In genomic region chr19:21271741-21272654, GRCm38 (mm10) we compare ENCODE assay signal across 8 mouse cellular contexts. TPM values are rescaled to one million over a fixed set of nuclear protein-coding genes. Genes with fewer than 3 reads are reported as not detected.
A peak's percentile ranks its signal among the peaks of the same experiment; 100 is the strongest.
DNase-seq lines count a peak whose midpoint lies in the region; ATAC-seq and TF ChIP-seq lines count a peak whose summit lies in the region.

Zfand5 (plus strand) TSS chr19:21272278.

- under 1% methylated on average over 114 of the region's 118 CpGs for WGBS in embryonic facial prominence, embryonic 13.5 days
- under 1% methylated on average over 118 of the region's 118 CpGs for WGBS in heart, adult 2 months
- WGBS in limb, embryonic 13.5 days = under 1% methylated on average over 82 of the region's 118 CpGs
- WGBS in midbrain, embryonic 16.5 days = under 1% methylated on average over 81 of the region's 118 CpGs

- peaks cover 12% of the 10 kb centered on the region for H3K4me1 ChIP-seq in embryonic facial prominence, embryonic 13.5 days
- H3K4me1 ChIP-seq in heart, adult 2 months (ENCODE audit: control insufficient read depth, insufficient read depth, low read length) = peaks cover 1% of the 10 kb centered on the region
- H3K4me1 ChIP-seq in limb, embryonic 13.5 days = peaks cover 22% of the 10 kb centered on the region
- H3K4me1 ChIP-seq in midbrain, embryonic 16.5 days (ENCODE audit: control insufficient read depth, insufficient read depth, low read length) = peaks cover 16% of the 10 kb centered on the region

- TF ChIP-seq POLR2A in heart, adult 2 months (IDR thresholded peaks at IDR 0.05; ENCODE audit: insufficient read depth, low read depth, low read length) = peak; percentile 99

- H3K9ac ChIP-seq in embryonic facial prominence, embryonic 13.5 days = peak within 1 kb of the TSS; percentile 100
- peak within 1 kb of the TSS; percentile 96 for H3K9ac ChIP-seq in heart, adult 2 months (ENCODE audit: low read depth, low read length)
- peak within 1 kb of the TSS; percentile 99 for H3K9ac ChIP-seq in limb, embryonic 13.5 days
- H3K9ac ChIP-seq in midbrain, embryonic 16.5 days (ENCODE audit: low read depth, low read length) = peak within 1 kb of the TSS; percentile 99

- no peak for TF ChIP-seq CTCF in heart, adult 2 months (IDR thresholded peaks at IDR 0.05)

- peak within 1 kb of the TSS; percentile 94 for H3K4me3 ChIP-seq in embryonic facial prominence, embryonic 13.5 days
- H3K4me3 ChIP-seq in heart, adult 2 months = peak within 1 kb of the TSS; percentile 86
- H3K4me3 ChIP-seq in limb, embryonic 13.5 days = peak within 1 kb of the TSS; percentile 95
- peak within 1 kb of the TSS; percentile 95 for H3K4me3 ChIP-seq in midbrain, embryonic 16.5 days (ENCODE audit: low read depth, low read length)

- peaks cover 6% of the 10 kb centered on the region for H3K36me3 ChIP-seq in embryonic facial prominence, embryonic 13.5 days
- H3K36me3 ChIP-seq in heart, adult 2 months (ENCODE audit: control insufficient read depth, insufficient read depth, low read length) = peaks cover 11% of the 10 kb centered on the region
- H3K36me3 ChIP-seq in limb, embryonic 13.5 days = peaks cover 7% of the 10 kb centered on the region
- H3K36me3 ChIP-seq in midbrain, embryonic 16.5 days (ENCODE audit: control insufficient read depth, insufficient read depth, low read length) = no peaks in the 10 kb centered on the region

- no peaks in the 10 kb centered on the region for H3K9me3 ChIP-seq in embryonic facial prominence, embryonic 13.5 days
- H3K9me3 ChIP-seq in limb, embryonic 13.5 days = no peaks in the 10 kb centered on the region
- H3K9me3 ChIP-seq in midbrain, embryonic 16.5 days (replicated peaks; ENCODE audit: control insufficient read depth, low read length, poor library complexity, severe bottlenecking) = no peaks in the 10 kb centered on the region

- peak; percentile 78 for TF ChIP-seq EP300 in heart, adult 2 months (IDR thresholded peaks at IDR 0.05; ENCODE audit: insufficient read depth, low read depth, low read length)

- peak within 1 kb of the TSS; percentile 100 for H3K27ac ChIP-seq in embryonic facial prominence, embryonic 13.5 days
- H3K27ac ChIP-seq in heart, adult 2 months = peak within 1 kb of the TSS; percentile 96
- peak within 1 kb of the TSS; percentile 100 for H3K27ac ChIP-seq in limb, embryonic 13.5 days
- peak within 1 kb of the TSS; percentile 99 for H3K27ac ChIP-seq in midbrain, embryonic 16.5 days (ENCODE audit: low read length)

- H3K27me3 ChIP-seq in embryonic facial prominence, embryonic 13.5 days = no peaks in the 10 kb centered on the region
- H3K27me3 ChIP-seq in heart, adult 2 months (ENCODE audit: control insufficient read depth, insufficient read depth, low read length) = no peaks in the 10 kb centered on the region
- H3K27me3 ChIP-seq in limb, embryonic 13.5 days = no peaks in the 10 kb centered on the region
- no peaks in the 10 kb centered on the region for H3K27me3 ChIP-seq in midbrain, embryonic 16.5 days (ENCODE audit: control insufficient read depth, insufficient read depth, low read depth, low read length)

- peak within 1 kb of the TSS; percentile 72 for H3K4me2 ChIP-seq in embryonic facial prominence, embryonic 13.5 days
- H3K4me2 ChIP-seq in limb, embryonic 13.5 days (replicated peaks) = peak within 1 kb of the TSS; percentile 76
- H3K4me2 ChIP-seq in midbrain, embryonic 16.5 days (ENCODE audit: low read length) = peak within 1 kb of the TSS; percentile 64

- no peaks in the 10 kb centered on the region; the same call in 1 of the 2 replicates for H3K79me2 ChIP-seq in heart, adult 2 months (replicated peaks; ENCODE audit: control insufficient read depth, insufficient read depth, low read length)

- peak; percentile 95 for DNase-seq in 3134 (ENCODE audit: extremely low read depth, insufficient read length, low spot score)
- peak; percentile 99 to 100 for DNase-seq in adrenal gland, postnatal 36 days
- DNase-seq in heart, adult 2 months = peak; percentile 100
- peak; percentile 97 to 98 for DNase-seq in kidney, adult 8-10 months
- peak; percentile 100 for DNase-seq in spleen, postnatal 10 days (ENCODE audit: low spot score in 2 of 2)

- intact Hi-C loops in heart, adult 2 months (cut with DNase I) = loop anchor here (2.0 to 5.0 kb wide), 4 partner anchors 97 to 233 kb away; partner anchors contain the start of gene Gda

- peak; percentile 94 for ATAC-seq in embryonic facial prominence, embryonic 13.5 days (ENCODE audit: insufficient number of reproducible peaks, insufficient read depth, low FRiP score, low TSS enrichment, low read depth)
- peak; percentile 95 for ATAC-seq in limb, embryonic 13.5 days (ENCODE audit: low FRiP score, low read depth)
- ATAC-seq in midbrain, embryonic 16.5 days = peak; percentile 96

RNA-seq across cellular contexts. Expression of gene Zfand5, which starts in this region (rescaled TPM):
- total RNA-seq in adrenal gland, postnatal 36 days (2021) = 100 to 1,000 TPM; 189 to 297 TPM
- polyA plus RNA-seq in embryonic facial prominence, embryonic 13.5 days (2015; fragmentation: Nextera tagmentation; extraction: Ambion mirVana) = 120 and 121 TPM in 2 replicates
- total RNA-seq in heart, adult 2 months (2021) = 100 to 1,000 TPM; 114 to 131 TPM
- polyA plus RNA-seq in heart, adult 2 months (2012; rRNA removed) = 27.4 and 66.6 TPM in 2 replicates
- 94.9 and 100 TPM in 2 replicates for polyA plus RNA-seq in limb, embryonic 13.5 days (2015; fragmentation: Nextera tagmentation; extraction: Ambion mirVana)
- polyA plus RNA-seq in midbrain, embryonic 16.5 days (2015; fragmentation: Nextera tagmentation; extraction: Ambion mirVana) = 133 and 140 TPM in 2 replicates

Comparison
In these comparisons a context has a peak if more than half of its experiments do, and no peak if none do; other contexts are left out.
1. Peak in every context shown above with its lines: DNase-seq, ATAC-seq, H3K4me3 ChIP-seq and H3K27ac ChIP-seq.